Mouse (Mus musculus) forebrain, embryonic 12.5 days (tissue): ENCODE data around the gene Scml4. TPM values are rescaled to one million over a fixed set of nuclear protein-coding genes. Genes with fewer than 3 reads are reported as not detected.
A peak's percentile ranks its signal among the peaks of the same experiment; 100 is the strongest.

Experiments
- ATAC-seq: fragments of 200-750 bp; cut with Nextera tagmentation; 2 replicates; pipeline ENCODE4 v1.8.0; 2017; ENCODE audit warnings: moderate TSS enrichment; ENCODE audit not compliant: low FRiP score
- H3K27ac ChIP-seq: fragments of 300-500 bp; sonication (generic); 2 replicates; pipeline ENCODE4 v1.5.1; 2016; ENCODE audit warnings: mild to moderate bottlenecking
- H3K27me3 ChIP-seq: fragments of 300-500 bp; sonication (generic); 2 replicates; pipeline ENCODE4 v1.6.1; 2016; ENCODE audit warnings: mild to moderate bottlenecking
- H3K36me3 ChIP-seq: fragments of 300-500 bp; sonication (generic); replicated peaks from 2 replicates; pipeline ENCODE4 v1.6.1; 2016; ENCODE audit warnings: mild to moderate bottlenecking
- H3K4me1 ChIP-seq: fragments of 300-500 bp; sonication (generic); 2 replicates; pipeline ENCODE4 v1.6.1; 2016
- H3K4me2 ChIP-seq: fragments of 300-500 bp; sonication (generic); 2 replicates; pipeline ENCODE4 v1.6.1; 2016; ENCODE audit warnings: mild to moderate bottlenecking, moderate library complexity
- H3K4me3 ChIP-seq: fragments of 300-500 bp; sonication (generic); replicated peaks from 2 replicates; pipeline ENCODE4 v1.5.1; 2016; ENCODE audit warnings: mild to moderate bottlenecking
- H3K9ac ChIP-seq: fragments of 300-500 bp; sonication (generic); 2 replicates; pipeline ENCODE4 v1.6.1; 2016; ENCODE audit warnings: mild to moderate bottlenecking
- H3K9me3 ChIP-seq: fragments of 300-500 bp; sonication (generic); 2 replicates; pipeline ENCODE4 v1.6.1; 2016
- WGBS: fragments of 180-500 bp; shearing (Covaris S2); methylation state at CpG from one replicate; pipeline ENCODE4 v1.1.7; 2016; 5-methylcytosine and 5-hydroxymethylcytosine counted together
- polyA plus RNA-seq: library from polyadenylated mRNA; unstranded; fragments of >200 nt; fragmentation: Nextera tagmentation; extraction: Ambion mirVana; gene quantifications from 2 replicates; pipeline ENCODE4 v1.2.1, GENCODE M21; 2016

The Scml4 gene
- polyA plus RNA-seq, 1 experiment from 2014 or later, result 3.0 TPM

- H3K4me2 ChIP-seq, result peak overlapping the region; percentile 46
- ATAC-seq, result no peak
- peak overlapping the region; percentile 4; the same call in 1 of the 2 replicates for H3K4me3 ChIP-seq
- H3K9ac ChIP-seq, result no peak overlapping the region
- H3K9me3 ChIP-seq, result no peaks in the 10 kb centered on the region
- peaks cover 49% of the 10 kb centered on the region for H3K27me3 ChIP-seq
- peak overlapping the region; percentile 63 for H3K27ac ChIP-seq
- 37% methylated on average over 31 of the region's 31 CpGs for WGBS
- peaks cover 47% of the 10 kb centered on the region for H3K4me1 ChIP-seq
- no peaks in the 10 kb centered on the region for H3K36me3 ChIP-seq
Measured at GRCm38 (mm10) chr10:42863621-42864391, 3.6 kb downstream of the Scml4 start.

GRCm38 (mm10) chr10:42864696-42865095 is 4.5 kb downstream of the Scml4 start:
- Histone ChIP-seq H3K9me3 (no peaks in the 10 kb centered on the region), H3K36me3 (no peaks in the 10 kb centered on the region), H3K4me3 (no peak overlapping the region), H3K9ac (no peak overlapping the region), H3K27ac (0 out of 2 replicates have a peak overlapping the region, but pooled peaks have one; percentile 63), H3K4me2 (0 out of 2 replicates have a peak overlapping the region, but pooled peaks have one; percentile 46), H3K27me3 (peaks cover 51% of the 10 kb centered on the region), H3K4me1 (peaks cover 44% of the 10 kb centered on the region)
- ATAC-seq, result no peak
- 49% methylated on average over 5 of the region's 5 CpGs for WGBS

GRCm38 (mm10) chr10:42868416-42868815 is 8.2 kb downstream of the Scml4 start:
- WGBS, result 91% methylated on average over 9 of the region's 9 CpGs
- H3K4me1 ChIP-seq, result peaks cover 42% of the 10 kb centered on the region
- H3K9me3 ChIP-seq, result no peaks in the 10 kb centered on the region
- H3K4me3 ChIP-seq, result no peak overlapping the region
- no peak overlapping the region for H3K27ac ChIP-seq
- no peak for ATAC-seq
- H3K36me3 ChIP-seq, result no peaks in the 10 kb centered on the region
- peaks cover 31% of the 10 kb centered on the region for H3K27me3 ChIP-seq
- H3K4me2 ChIP-seq, result no peak overlapping the region
- H3K9ac ChIP-seq, result no peak overlapping the region

GRCm38 (mm10) chr10:42869467-42869866 is 9.3 kb downstream of the Scml4 start:
- ATAC-seq, result no peak
- WGBS, result 88% methylated on average over 6 of the region's 6 CpGs
- H3K9ac ChIP-seq, result no peak overlapping the region
- H3K27me3 ChIP-seq, result peaks cover 29% of the 10 kb centered on the region
- no peak overlapping the region for H3K27ac ChIP-seq
- H3K9me3 ChIP-seq, result no peaks in the 10 kb centered on the region
- H3K36me3 ChIP-seq, result no peaks in the 10 kb centered on the region
- H3K4me1 ChIP-seq, result peaks cover 32% of the 10 kb centered on the region
- H3K4me3 ChIP-seq, result no peak overlapping the region
- no peak overlapping the region for H3K4me2 ChIP-seq

- 63% methylated on average over 15 of the region's 15 CpGs for WGBS
- H3K4me3 ChIP-seq, result no peak overlapping the region
- ATAC-seq, result peak; percentile 88; the same call in 1 of the 2 replicates
- no peak overlapping the region for H3K9ac ChIP-seq
- H3K9me3 ChIP-seq, result no peaks in the 10 kb centered on the region
- H3K4me2 ChIP-seq, result no peak overlapping the region
- peak overlapping the region; percentile 77 for H3K27ac ChIP-seq
- H3K27me3 ChIP-seq, result peaks cover 8% of the 10 kb centered on the region; the same call in 1 of the 2 replicates
- H3K4me1 ChIP-seq, result peaks cover 18% of the 10 kb centered on the region
- no peaks in the 10 kb centered on the region for H3K36me3 ChIP-seq
Measured at GRCm38 (mm10) chr10:42872269-42873010, 12.3 kb downstream of the Scml4 start.

GRCm38 (mm10) chr10:42873077-42873595 is 13.0 kb downstream of the Scml4 start:
- no peak overlapping the region for H3K4me2 ChIP-seq
- H3K36me3 ChIP-seq, result no peaks in the 10 kb centered on the region
- H3K4me1 ChIP-seq, result peaks cover 16% of the 10 kb centered on the region
- peak overlapping the region; percentile 77 for H3K27ac ChIP-seq
- peaks cover 8% of the 10 kb centered on the region; the same call in 1 of the 2 replicates for H3K27me3 ChIP-seq
- no peak overlapping the region for H3K4me3 ChIP-seq
- 59% methylated on average over 7 of the region's 7 CpGs for WGBS
- H3K9me3 ChIP-seq, result no peaks in the 10 kb centered on the region
- ATAC-seq, result peak; percentile 40; the same call in 1 of the 2 replicates
- H3K9ac ChIP-seq, result no peak overlapping the region

GRCm38 (mm10) chr10:42876172-42876571 is 16.0 kb downstream of the Scml4 start:
- Histone ChIP-seq H3K27ac (no peak overlapping the region), H3K4me2 (no peak overlapping the region), H3K36me3 (no peaks in the 10 kb centered on the region), H3K9me3 (no peaks in the 10 kb centered on the region), H3K4me1 (peaks cover 16% of the 10 kb centered on the region), H3K4me3 (no peak overlapping the region), H3K9ac (no peak overlapping the region), H3K27me3 (no peaks in the 10 kb centered on the region)
- ATAC-seq, result no peak
- WGBS, result 78% methylated on average over 5 of the region's 5 CpGs

- Histone ChIP-seq H3K4me1 (no peaks in the 10 kb centered on the region), H3K36me3 (no peaks in the 10 kb centered on the region), H3K9ac (no peak overlapping the region), H3K27me3 (no peaks in the 10 kb centered on the region), H3K4me2 (no peak overlapping the region), H3K4me3 (no peak overlapping the region), H3K27ac (no peak overlapping the region), H3K9me3 (no peaks in the 10 kb centered on the region)
- 76% methylated on average over 5 of the region's 5 CpGs for WGBS
- ATAC-seq, result no peak
Measured at GRCm38 (mm10) chr10:42879269-42879681, 19.1 kb downstream of the Scml4 start.

- ATAC-seq, result no peak
- no peak overlapping the region for H3K27ac ChIP-seq
- H3K9ac ChIP-seq, result no peak overlapping the region
- H3K36me3 ChIP-seq, result no peaks in the 10 kb centered on the region
- 92% methylated on average over 5 of the region's 5 CpGs for WGBS
- H3K4me2 ChIP-seq, result no peak overlapping the region
- no peaks in the 10 kb centered on the region for H3K4me1 ChIP-seq
- H3K9me3 ChIP-seq, result no peaks in the 10 kb centered on the region
- no peaks in the 10 kb centered on the region for H3K27me3 ChIP-seq
- H3K4me3 ChIP-seq, result no peak overlapping the region
Measured at GRCm38 (mm10) chr10:42879682-42880081, 19.5 kb downstream of the Scml4 start.

GRCm38 (mm10) chr10:42887040-42887439 is 26.9 kb downstream of the Scml4 start:
- ATAC-seq, result no peak
- Histone ChIP-seq H3K27ac (no peak overlapping the region), H3K4me3 (no peak overlapping the region), H3K36me3 (no peaks in the 10 kb centered on the region), H3K4me1 (peaks cover 8% of the 10 kb centered on the region), H3K9me3 (no peaks in the 10 kb centered on the region), H3K27me3 (0 out of 2 replicates have a peak, but pooled peaks cover 4% of the 10 kb centered on the region), H3K9ac (no peak overlapping the region), H3K4me2 (no peak overlapping the region)
- WGBS, result 11% methylated on average over 6 of the region's 6 CpGs

GRCm38 (mm10) chr10:42888241-42888640 is 28.1 kb downstream of the Scml4 start:
- Histone ChIP-seq H3K36me3 (no peaks in the 10 kb centered on the region), H3K27ac (no peak overlapping the region), H3K9ac (no peak overlapping the region), H3K4me2 (no peak overlapping the region), H3K4me1 (peaks cover 10% of the 10 kb centered on the region), H3K27me3 (0 out of 2 replicates have a peak, but pooled peaks cover 4% of the 10 kb centered on the region), H3K4me3 (no peak overlapping the region), H3K9me3 (no peaks in the 10 kb centered on the region)
- ATAC-seq, result no peak
- 87% methylated on average over 5 of the region's 5 CpGs for WGBS

GRCm38 (mm10) chr10:42890365-42890764 is 30.2 kb downstream of the Scml4 start:
- 80% methylated on average over 4 of the region's 4 CpGs for WGBS
- no peaks in the 10 kb centered on the region for H3K9me3 ChIP-seq
- H3K4me1 ChIP-seq, result peaks cover 14% of the 10 kb centered on the region
- H3K9ac ChIP-seq, result no peak overlapping the region
- no peak overlapping the region for H3K27ac ChIP-seq
- H3K4me2 ChIP-seq, result no peak overlapping the region
- ATAC-seq, result no peak
- no peak overlapping the region for H3K4me3 ChIP-seq
- H3K27me3 ChIP-seq, result 0 out of 2 replicates have a peak, but pooled peaks cover 3% of the 10 kb centered on the region
- no peaks in the 10 kb centered on the region for H3K36me3 ChIP-seq
